Mouse (Mus musculus) embryonic facial prominence, embryonic 14.5 days (tissue): ENCODE data around the gene Camta1. TPM values are rescaled to one million over a fixed set of nuclear protein-coding genes. Genes with fewer than 3 reads are reported as not detected.
A peak's percentile ranks its signal among the peaks of the same experiment; 100 is the strongest.
"Not testable (repeated sequence)": the region's sequence is repeated elsewhere in the genome, so short reads cannot be mapped to it uniquely, and the experiment has no call there.

Experiments used
- ATAC-seq: fragments of 200-750 bp; cut with Nextera tagmentation; 2 replicates; pipeline ENCODE4 v1.8.0; 2017; ENCODE audit warnings: low read depth, moderate number of reproducible peaks, moderate TSS enrichment
- DNase-seq: peaks from one replicate; pipeline ENCODE4 v3.0.0-alpha.2; 2015; ENCODE audit warnings: low spot score
- H3K27ac ChIP-seq: fragments of 300-500 bp; sonication (generic); replicated peaks from 2 replicates; pipeline ENCODE4 v1.5.1; 2014; ENCODE audit warnings: low read depth, mild to moderate bottlenecking, low read length, moderate library complexity
- H3K27me3 ChIP-seq: fragments of 300-500 bp; sonication (generic); replicated peaks from 2 replicates; pipeline ENCODE4 v1.6.1; 2014; ENCODE audit warnings: low read length; ENCODE audit not compliant: control insufficient read depth, insufficient read depth
- H3K36me3 ChIP-seq: fragments of 300-500 bp; sonication (generic); 2 replicates; pipeline ENCODE4 v1.6.1; 2014; ENCODE audit warnings: low read length, mixed read lengths; ENCODE audit not compliant: control insufficient read depth, insufficient read depth
- H3K4me1 ChIP-seq: fragments of 300-500 bp; sonication (generic); 2 replicates; pipeline ENCODE4 v1.6.1; 2014; ENCODE audit warnings: antibody characterized with exemption, low read length; ENCODE audit not compliant: control insufficient read depth, insufficient read depth
- H3K4me2 ChIP-seq: fragments of 300-500 bp; sonication (generic); 2 replicates; pipeline ENCODE4 v1.6.1; 2014; ENCODE audit warnings: low read depth, mild to moderate bottlenecking, low read length, moderate library complexity, mixed read lengths
- H3K4me3 ChIP-seq: fragments of 300-500 bp; sonication (generic); 2 replicates; pipeline ENCODE4 v1.5.1; 2014; ENCODE audit warnings: low read depth, mild to moderate bottlenecking, low read length
- H3K9ac ChIP-seq: fragments of 300-500 bp; sonication (generic); 2 replicates; pipeline ENCODE4 v1.6.1; 2014; ENCODE audit warnings: low read depth, mild to moderate bottlenecking, low read length, moderate library complexity, mixed read lengths
- H3K9me3 ChIP-seq: fragments of 300-500 bp; sonication (generic); 2 replicates; pipeline ENCODE4 v1.6.1; 2016; ENCODE audit warnings: low read length; ENCODE audit not compliant: control insufficient read depth
- WGBS: fragments of 180-500 bp; shearing (Covaris S2); extraction: QIAGEN DNeasy Blood & Tissue Kit; methylation state at CpG from one replicate; pipeline ENCODE4 v1.1.7; 2014; 5-methylcytosine and 5-hydroxymethylcytosine counted together
- polyA plus RNA-seq: library from polyadenylated mRNA; unstranded; fragments of >200 nt; fragmentation: Nextera tagmentation; extraction: Ambion mirVana; gene quantifications from 2 replicates; pipeline ENCODE4 v1.2.1, GENCODE M21; 2014

Gene Camta1
- polyA plus RNA-seq, 1 experiment from 2014 or later, result 77.3 TPM

- H3K4me2 ChIP-seq, result no peak overlapping the region
- WGBS, result 96% methylated on average over 22 of the region's 22 CpGs
- H3K9ac ChIP-seq, result no peak overlapping the region
- no peak for ATAC-seq
- no peak overlapping the region for H3K4me3 ChIP-seq
- H3K9me3 ChIP-seq, result peaks cover 27% of the 10 kb centered on the region
- H3K36me3 ChIP-seq, result no peaks in the 10 kb centered on the region
- H3K27me3 ChIP-seq, result no peaks in the 10 kb centered on the region
- H3K4me1 ChIP-seq, result no peaks in the 10 kb centered on the region
- DNase-seq, result no peak
- no peak overlapping the region for H3K27ac ChIP-seq
These were observed 982.0 kb downstream of the Camta1 start for GRCm38 (mm10) chr4:150879631-150880030.

GRCm38 (mm10) chr4:150875393-150875792 is 986.3 kb downstream of the Camta1 start:
- no peak overlapping the region for H3K4me3 ChIP-seq
- WGBS, result 83% methylated on average over 10 of the region's 10 CpGs
- H3K9me3 ChIP-seq, result peaks cover 25% of the 10 kb centered on the region
- no peak for ATAC-seq
- H3K27ac ChIP-seq, result no peak overlapping the region
- H3K4me2 ChIP-seq, result no peak overlapping the region
- no peak for DNase-seq
- H3K36me3 ChIP-seq, result no peaks in the 10 kb centered on the region
- H3K27me3 ChIP-seq, result no peaks in the 10 kb centered on the region
- H3K4me1 ChIP-seq, result peaks cover 12% of the 10 kb centered on the region
- no peak overlapping the region for H3K9ac ChIP-seq

- not testable (repeated sequence) for H3K4me2 ChIP-seq, H3K4me3 ChIP-seq, DNase-seq, H3K27me3 ChIP-seq, H3K9ac ChIP-seq, H3K27ac ChIP-seq, H3K36me3 ChIP-seq, ATAC-seq
- Histone ChIP-seq H3K9me3 (peaks cover 15% of the 10 kb centered on the region), H3K4me1 (peaks cover 12% of the 10 kb centered on the region)
- WGBS, result 69% methylated on average over 4 of the region's 4 CpGs
These were observed 987.3 kb downstream of the Camta1 start for GRCm38 (mm10) chr4:150874416-150874815.

GRCm38 (mm10) chr4:150872681-150873080 is 989.0 kb downstream of the Camta1 start:
- no peak for DNase-seq
- Histone ChIP-seq H3K27me3 (no peaks in the 10 kb centered on the region), H3K4me2 (no peak overlapping the region), H3K36me3 (peaks cover 9% of the 10 kb centered on the region; the same call in 1 of the 2 replicates), H3K4me1 (peaks cover 12% of the 10 kb centered on the region), H3K27ac (peak overlapping the region; percentile 74), H3K9me3 (no peaks in the 10 kb centered on the region), H3K9ac (no peak overlapping the region), H3K4me3 (no peak overlapping the region)
- WGBS, result 59% methylated on average over 8 of the region's 8 CpGs
- ATAC-seq, result no peak

GRCm38 (mm10) chr4:150872139-150872651 is 989.5 kb downstream of the Camta1 start:
- Histone ChIP-seq H3K9ac (peak overlapping the region; percentile 9; the same call in 1 of the 2 replicates), H3K4me1 (peaks cover 12% of the 10 kb centered on the region), H3K4me2 (peak overlapping the region; percentile 26; the same call in 1 of the 2 replicates), H3K36me3 (peaks cover 14% of the 10 kb centered on the region), H3K4me3 (no peak overlapping the region), H3K27ac (peak overlapping the region; percentile 74), H3K9me3 (no peaks in the 10 kb centered on the region), H3K27me3 (no peaks in the 10 kb centered on the region)
- DNase-seq, result peak; percentile 71
- 8% methylated on average over 8 of the region's 9 CpGs for WGBS
- peak; percentile 51 for ATAC-seq

- peak; percentile 89 for ATAC-seq
- H3K4me2 ChIP-seq, result peak overlapping the region; percentile 26; the same call in 1 of the 2 replicates
- peak overlapping the region; percentile 9; the same call in 1 of the 2 replicates for H3K9ac ChIP-seq
- no peaks in the 10 kb centered on the region for H3K9me3 ChIP-seq
- H3K36me3 ChIP-seq, result peaks cover 20% of the 10 kb centered on the region
- WGBS, result 15% methylated on average over 9 of the region's 10 CpGs
- H3K4me3 ChIP-seq, result no peak overlapping the region
- peak overlapping the region; percentile 74 for H3K27ac ChIP-seq
- H3K4me1 ChIP-seq, result peaks cover 12% of the 10 kb centered on the region
- DNase-seq, result peak; percentile 91
- H3K27me3 ChIP-seq, result no peaks in the 10 kb centered on the region
These were observed 990.1 kb downstream of the Camta1 start for GRCm38 (mm10) chr4:150871392-150872138.

- H3K9me3 ChIP-seq, result no peaks in the 10 kb centered on the region
- WGBS, result 72% methylated on average over 13 of the region's 13 CpGs
- peak; percentile 20; the same call in 1 of the 2 replicates for ATAC-seq
These were observed 990.7 kb downstream of the Camta1 start for GRCm38 (mm10) chr4:150870963-150871391.

GRCm38 (mm10) chr4:150869276-150870197 is 992.1 kb downstream of the Camta1 start:
- no peak overlapping the region for H3K4me2 ChIP-seq
- ATAC-seq, result no peak
- WGBS, result 58% methylated on average over 17 of the region's 17 CpGs
- no peak overlapping the region; the same call in 1 of the 2 replicates for H3K9ac ChIP-seq
- H3K9me3 ChIP-seq, result no peaks in the 10 kb centered on the region
- H3K27me3 ChIP-seq, result no peaks in the 10 kb centered on the region
- DNase-seq, result no peak
- H3K27ac ChIP-seq, result 0 out of 2 replicates have a peak overlapping the region, but pooled peaks have one; percentile 44
- peaks cover 12% of the 10 kb centered on the region for H3K4me1 ChIP-seq
- H3K4me3 ChIP-seq, result no peak overlapping the region
- peaks cover 32% of the 10 kb centered on the region for H3K36me3 ChIP-seq

More at GRCm38 (mm10) chr4:150870963-150871391, 990.7 kb downstream of the Camta1 start:
- DNase-seq, result no peak
- peaks cover 26% of the 10 kb centered on the region for H3K36me3 ChIP-seq
- H3K4me2 ChIP-seq, result no peak overlapping the region
- peaks cover 12% of the 10 kb centered on the region for H3K4me1 ChIP-seq
- no peak overlapping the region for H3K4me3 ChIP-seq
- no peaks in the 10 kb centered on the region for H3K27me3 ChIP-seq
- peak overlapping the region; percentile 74 for H3K27ac ChIP-seq
- H3K9ac ChIP-seq, result no peak overlapping the region
